Mouse (Mus musculus) E14TG2a.4 (cell line): Measurements from ENCODE around the gene Acox2.

Source experiments
- CTCF ChIP-seq: conservative IDR thresholded peaks from 2 replicates; pipeline ENCODE4 v1.5.1; 2014; ENCODE audit warnings: low read length
- NANOG ChIP-seq: IDR thresholded peaks from 2 replicates; pipeline ENCODE4 v1.6.1; 2014; ENCODE audit warnings: borderline replicate concordance, low read length, mixed read lengths
- POU5F1 ChIP-seq: IDR thresholded peaks from 2 replicates; pipeline ENCODE4 v1.6.1; 2014; ENCODE audit warnings: low read length, borderline replicate concordance

GRCm38 (mm10) chr14:8200769-8201168 lies 58.4 kb downstream of the Acox2 start:
- TF ChIP-seq CTCF (no peak), NANOG (no peak), POU5F1 (no peak)
